Mouse (Mus musculus) heart, postnatal 0 days (tissue): ENCODE results near the gene Trim50.

Source experiments
- CTCF ChIP-seq: IDR thresholded peaks from 2 replicates; pipeline ENCODE4 v1.5.1; 2016; ENCODE audit warnings: antibody characterized with exemption, control low read depth, low read depth
- EP300 ChIP-seq: IDR thresholded peaks from 2 replicates; pipeline ENCODE4 v1.6.1; 2016; ENCODE audit warnings: antibody characterized with exemption, low read depth

GRCm38 (mm10) chr5:135347511-135348011, 5.5 kb upstream of the Trim50 start:
- TF ChIP-seq EP300, result no peak
- no peak for TF ChIP-seq CTCF
